Mouse (Mus musculus): ENCODE data around the gene Pak1ip1. TPM values are rescaled to one million over a fixed set of nuclear protein-coding genes. Genes with fewer than 3 reads are reported as not detected.

Pak1ip1 gene
- 10 to 100 TPM; 39.1 to 42.8 TPM for total RNA-seq (2023)

GRCm38 (mm10) chr13:41000926-41001639 lies at the start of gene Pak1ip1:
Gene Pak1ip1, plus strand, starts transcription at chr13:41001023.

GRCm38 (mm10) chr13:41015829-41016634 lies 15.2 kb downstream of the Pak1ip1 start, which contains the start of gene Tmem14c:
Gene Tmem14c, plus strand, starts transcription at chr13:41016292.

Other genes with a start within 250 kb of the Pak1ip1 start
- 10 to 100 TPM; 75.3 to 96.4 TPM for gene Gcnt2, start 141.3 kb upstream of the Pak1ip1 start, total RNA-seq (2023)
- gene Tmem14c, start 15.3 kb downstream of the Pak1ip1 start, total RNA-seq (2023), result 100 to 1,000 TPM; 100 to 133 TPM
- under 1 TPM in 1 of 2 experiments, not detected in 1; 0.09 TPM for gene Mak, start 78.7 kb downstream of the Pak1ip1 start, total RNA-seq (2023)
- not detected for gene Gcm2, start 110.0 kb downstream of the Pak1ip1 start, total RNA-seq (2023)
- not detected for gene Sycp2l, start 113.3 kb downstream of the Pak1ip1 start, total RNA-seq (2023)
- gene Elovl2, start 219.4 kb downstream of the Pak1ip1 start, total RNA-seq (2023), result not detected
- 1 to 10 TPM; 4.6 to 5.2 TPM for gene Smim13, start 248.8 kb downstream of the Pak1ip1 start, total RNA-seq (2023)